Mouse (Mus musculus) megakaryocyte, embryonic 14.5 days (primary cell): ENCODE results near the gene Fam13a.

Experiments used
- FLI1 ChIP-seq: IDR thresholded peaks from 2 replicates; pipeline ENCODE4 v1.6.1; 2012; ENCODE audit warnings: low read length, inconsistent platforms, mixed read lengths
- GATA1 ChIP-seq: IDR thresholded peaks from 3 replicates; pipeline ENCODE4 v1.6.1; 2012; ENCODE audit warnings: mixed read lengths, low read length, inconsistent platforms, borderline replicate concordance

- no peak for TF ChIP-seq GATA1
- no peak for TF ChIP-seq FLI1
Measured at GRCm38 (mm10) chr6:58950410-58950809, 73.9 kb downstream of the Fam13a start.
